Mouse (Mus musculus): ENCODE data around the gene Vmn2r100.

DNA sequence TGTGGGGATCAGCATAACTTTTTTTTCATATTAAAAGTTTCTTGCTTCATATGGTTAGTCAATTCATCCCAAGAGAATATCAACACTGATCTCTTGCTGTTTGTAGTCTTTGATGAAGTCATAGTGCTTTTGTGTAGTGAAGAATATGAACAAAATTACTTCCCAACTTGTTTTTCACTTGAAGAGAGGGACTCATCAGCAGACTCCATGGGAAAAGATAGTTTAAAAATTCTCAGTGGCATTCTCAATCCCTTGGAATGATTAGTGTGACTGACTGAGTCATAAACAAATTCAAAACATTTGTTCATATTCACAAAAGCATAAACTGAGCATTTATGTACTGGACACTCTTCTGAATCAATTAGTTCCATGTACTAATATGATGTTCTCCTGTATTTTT is at the start of gene Vmn2r100:
- TF ChIP-seq CTCF (IDR thresholded peaks at IDR 0.05; ENCODE audit: control insufficient read depth, insufficient read depth, low read length) (no peak), POLR2A (IDR thresholded peaks at IDR 0.05; ENCODE audit: borderline replicate concordance, control insufficient read depth, low read depth, low read length) (no peak)
